Mouse (Mus musculus) lung, adult 2 months (tissue): ENCODE data around the gene Slc35a2. TPM values are rescaled to one million over a fixed set of nuclear protein-coding genes. Genes with fewer than 3 reads are reported as not detected.

Source experiments
- DNase-seq: peaks from one replicate; pipeline ENCODE4 v3.0.0; 2022
- H3K4me1 ChIP-seq: fragments of 200-500 bp; 2 replicates; pipeline ENCODE4 v1.6.1; 2011; ENCODE audit warnings: low read length; ENCODE audit not compliant: control insufficient read depth, insufficient read depth
- H3K4me3 ChIP-seq: fragments of 200-500 bp; replicated peaks from 2 replicates; pipeline ENCODE3; 2011; ENCODE audit warnings: low read depth, mild to moderate bottlenecking, control low read depth, low read length; ENCODE audit errors: extremely low read depth
- CTCF ChIP-seq: fragments of 200-500 bp; IDR thresholded peaks from 2 replicates; pipeline ENCODE4 v1.5.1; 2011; ENCODE audit warnings: mild to moderate bottlenecking, low read length, control low read depth; ENCODE audit not compliant: insufficient read depth
- POLR2A ChIP-seq: fragments of 200-500 bp; IDR thresholded peaks from 2 replicates; pipeline ENCODE4 v1.6.1; 2011; ENCODE audit warnings: low read depth, mild to moderate bottlenecking, control low read depth, low read length, borderline replicate concordance; ENCODE audit errors: extremely low read depth
- WGBS: fragments of 180-500 bp; shearing (Covaris S2); methylation state at CpG from one replicate; pipeline ENCODE4 v1.1.7; 2018; 5-methylcytosine and 5-hydroxymethylcytosine counted together
- polyA plus RNA-seq: library from polyadenylated mRNA; depleted of rRNA; stranded (reverse); fragments of >200 nt; gene quantifications from 2 replicates; pipeline ENCODE4 v1.2.3, GENCODE M21; 2012; rRNA removed

Gene Slc35a2
- polyA plus RNA-seq, 1 experiment: 73.7 TPM

GRCm38 (mm10) chrX:7927116-7927515, 43.3 kb downstream of the Slc35a2 start:
- DNase-seq: no peak
- 31% methylated on average over 10 of the region's 10 CpGs for whole genome bisulfite sequencing
- Histone ChIP-seq H3K4me1 (no peaks in the 10 kb centered on the region), H3K4me3 (no peak overlapping the region)
- no peak for TF ChIP-seq POLR2A
- TF ChIP-seq CTCF: no peak

- Histone ChIP-seq H3K4me3 (no peak within 1 kb of the TSS), H3K4me1 (no peaks in the 10 kb centered on the region)
- WGBS: 31% methylated on average over 19 of the region's 19 CpGs
- no peak for DNase-seq
- TF ChIP-seq CTCF (no peak), POLR2A (no peak)
These were observed 44.5 kb downstream of the Slc35a2 start, which contains the start of gene Eras for GRCm38 (mm10) chrX:7928270-7928790. TSS of gene Eras (minus strand) at chrX:7928607.

- Histone ChIP-seq H3K4me3 (no peak overlapping the region), H3K4me1 (no peaks in the 10 kb centered on the region)
- TF ChIP-seq CTCF: no peak
- no peak for TF ChIP-seq POLR2A
- WGBS: 50% methylated on average over 11 of the region's 11 CpGs
- no peak for DNase-seq
These were observed 53.0 kb downstream of the Slc35a2 start for GRCm38 (mm10) chrX:7936874-7937273.

GRCm38 (mm10) chrX:7937667-7938066, 53.8 kb downstream of the Slc35a2 start:
- no peak for TF ChIP-seq POLR2A
- TF ChIP-seq CTCF: no peak
- Histone ChIP-seq H3K4me1 (no peaks in the 10 kb centered on the region), H3K4me3 (no peak overlapping the region)
- DNase-seq: no peak
- WGBS: 94% methylated on average over 6 of the region's 6 CpGs

Other genes with a start within 250 kb of the Slc35a2 start
- gene Syp, start 245.6 kb upstream of the Slc35a2 start, polyA plus RNA-seq: 3.7 and 5.8 TPM in 2 replicates
- 21.7 and 25.0 TPM in 2 replicates for gene Prickle3, start 226.8 kb upstream of the Slc35a2 start, polyA plus RNA-seq
- 208 and 264 TPM in 2 replicates for gene Plp2, start 212.6 kb upstream of the Slc35a2 start, polyA plus RNA-seq
- 12.3 and 17.2 TPM in 2 replicates for gene Magix, start 202.8 kb upstream of the Slc35a2 start, polyA plus RNA-seq
- gene Gpkow, start 186.9 kb upstream of the Slc35a2 start, polyA plus RNA-seq: 8.4 and 9.4 TPM in 2 replicates
- 83.4 and 128 TPM in 2 replicates for gene Wdr45, start 169.7 kb upstream of the Slc35a2 start, polyA plus RNA-seq
- 1.7 and 2.7 TPM in 2 replicates for gene Gm45208, start 161.8 kb upstream of the Slc35a2 start, polyA plus RNA-seq
- gene Praf2, start 155.6 kb upstream of the Slc35a2 start, polyA plus RNA-seq: 41.0 and 46.2 TPM in 2 replicates
- 33.9 and 34.5 TPM in 2 replicates for gene Ccdc120, start 133.1 kb upstream of the Slc35a2 start, polyA plus RNA-seq
- gene Tfe3, start 121.5 kb upstream of the Slc35a2 start, polyA plus RNA-seq: 28.8 and 31.8 TPM in 2 replicates
- gene Gripap1, start 94.3 kb upstream of the Slc35a2 start, polyA plus RNA-seq: 19.0 and 32.4 TPM in 2 replicates
- gene Kcnd1, start 61.7 kb upstream of the Slc35a2 start, polyA plus RNA-seq: 0.84 and 1.0 TPM in 2 replicates
- 31.0 and 43.3 TPM in 2 replicates for gene Otud5, start 42.7 kb upstream of the Slc35a2 start, polyA plus RNA-seq
- gene Pim2, start 5.8 kb upstream of the Slc35a2 start, polyA plus RNA-seq: 12.2 and 13.6 TPM in 2 replicates
- gene Pqbp1, start 15.2 kb downstream of the Slc35a2 start, polyA plus RNA-seq: 44.4 and 53.6 TPM in 2 replicates
- gene Timm17b, start 15.3 kb downstream of the Slc35a2 start, polyA plus RNA-seq: 31.6 and 34.7 TPM in 2 replicates
- gene Gm10491, start 23.8 kb downstream of the Slc35a2 start, polyA plus RNA-seq: not detected in 2 replicates
- not detected in 2 replicates for gene Gm10490, start 25.5 kb downstream of the Slc35a2 start, polyA plus RNA-seq
- gene Pcsk1n, start 35.8 kb downstream of the Slc35a2 start, polyA plus RNA-seq: 0.41 and 0.53 TPM in 2 replicates
- not detected in 2 replicates for gene Eras, start 44.6 kb downstream of the Slc35a2 start, polyA plus RNA-seq
- 16.0 and 22.8 TPM in 2 replicates for gene Hdac6, start 63.9 kb downstream of the Slc35a2 start, polyA plus RNA-seq
- 0.76 and 1.8 TPM in 2 replicates for gene Gata1, start 94.0 kb downstream of the Slc35a2 start, polyA plus RNA-seq
- gene Glod5, start 134.5 kb downstream of the Slc35a2 start, polyA plus RNA-seq: 0.19 TPM in 1 of 2 replicates, not detected in the other
- 9.0 and 10.6 TPM in 2 replicates for gene Suv39h1, start 190.7 kb downstream of the Slc35a2 start, polyA plus RNA-seq
- 9.4 and 9.7 TPM in 2 replicates for gene Was, start 206.5 kb downstream of the Slc35a2 start, polyA plus RNA-seq
- 137 and 139 TPM in 2 replicates for gene Wdr13, start 248.9 kb downstream of the Slc35a2 start, polyA plus RNA-seq